Mouse (Mus musculus): ENCODE results near the gene Gstp2.

The Gstp2 gene

GRCm38 (mm10) chr19:4004331-4004730 lies 41.5 kb downstream of the Gstp2 start:
- peak; percentile 95 for DNase-seq

DNA sequence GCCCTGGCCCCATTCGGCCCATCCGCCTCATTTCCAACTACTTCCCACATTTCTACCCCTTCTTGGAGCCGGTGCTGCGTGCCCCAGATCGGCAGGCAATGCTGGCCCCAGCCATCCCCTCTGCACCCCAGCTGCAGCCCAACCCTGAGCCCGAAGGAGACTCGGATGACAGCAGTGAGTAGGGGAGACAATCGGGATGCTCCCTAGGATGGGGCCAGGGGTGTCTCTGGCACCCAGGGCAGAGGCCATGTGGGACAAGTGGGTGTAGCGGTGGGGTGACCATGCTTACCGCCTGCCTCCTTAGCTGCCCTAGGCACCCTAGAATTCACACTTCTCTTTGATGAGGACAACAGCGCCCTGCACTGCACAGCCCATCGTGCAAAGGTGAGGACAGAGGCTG lies 42.2 kb downstream of the Gstp2 start:
- DNase-seq = peak; percentile 91

- peak; percentile 97 for DNase-seq
These were observed 42.7 kb downstream of the Gstp2 start, which contains the start of gene Doc2g for GRCm38 (mm10) chr19:4003112-4003511. Gene Doc2g, plus strand, starts transcription at chr19:4003313.

- peak; percentile 93 for DNase-seq
These were observed 44.1 kb downstream of the Gstp2 start for GRCm38 (mm10) chr19:4001752-4002151.

DNA sequence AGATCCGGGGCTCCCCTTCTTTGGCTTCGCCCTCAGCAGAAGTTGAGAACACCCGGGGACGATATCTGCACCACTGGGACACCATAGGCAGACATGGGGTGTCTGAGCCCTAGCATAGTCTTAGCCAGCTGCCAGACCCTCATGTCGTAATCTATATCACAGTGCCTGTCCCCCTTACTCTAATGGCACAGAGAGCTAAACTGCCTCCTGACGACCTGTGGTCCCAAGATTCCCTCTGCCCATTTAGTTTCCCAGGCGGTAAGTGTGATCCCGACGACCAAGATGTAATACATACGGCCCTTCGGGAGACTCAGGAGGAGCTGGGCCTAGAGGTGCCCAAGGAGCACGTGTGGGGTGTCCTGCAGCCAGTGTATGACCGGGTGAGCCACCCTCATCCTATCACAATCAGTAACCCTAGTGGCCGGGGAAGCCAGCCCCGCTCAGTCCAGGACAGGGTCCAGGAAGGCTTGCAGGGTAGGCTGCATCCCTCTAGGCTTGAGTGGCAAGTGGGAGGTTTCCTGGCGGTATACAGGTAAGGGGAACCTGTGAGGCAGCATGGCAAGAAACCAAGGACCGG lies 44.8 kb downstream of the Gstp2 start:
- DNase-seq = peak; percentile 95

DNA sequence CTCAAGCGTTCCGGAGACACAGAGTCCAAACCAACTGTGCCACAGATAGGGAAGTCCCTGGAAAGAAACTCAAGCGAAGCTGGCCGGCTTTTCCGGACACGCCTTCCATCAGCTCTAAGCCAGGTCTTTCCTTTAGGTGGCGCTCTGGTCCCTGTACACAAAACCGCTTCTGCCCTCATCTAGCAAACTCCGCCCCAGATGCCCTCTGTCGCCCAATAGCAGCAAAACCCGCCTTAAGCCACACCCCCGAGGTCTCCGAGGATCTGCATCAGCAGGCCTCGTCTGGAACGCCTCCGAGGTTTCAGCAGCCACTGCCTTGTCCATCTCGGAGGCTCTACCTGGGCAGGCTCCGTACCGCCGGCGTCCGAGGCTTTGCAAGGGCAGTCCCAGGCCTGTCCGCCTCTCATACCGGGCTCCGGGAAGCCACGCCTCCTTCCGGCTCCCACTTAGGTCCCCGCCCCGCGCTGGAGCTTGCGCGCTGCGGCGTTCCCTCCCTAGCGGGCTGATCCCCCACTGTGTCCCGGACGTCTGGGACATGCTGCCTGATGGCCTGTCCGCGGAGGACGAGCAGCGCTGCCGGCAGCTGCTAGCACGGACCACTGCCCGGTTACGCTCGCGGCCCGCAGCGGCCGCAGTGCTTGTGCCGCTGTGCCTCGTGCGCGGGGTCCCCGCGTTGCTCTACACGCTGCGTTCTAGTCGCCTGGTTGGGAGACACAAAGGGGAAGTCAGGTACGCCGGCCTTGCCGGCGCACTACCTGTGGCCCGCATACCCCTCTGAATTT lies 45.5 kb downstream of the Gstp2 start, which contains the start of the genes Nudt8 and Gm49405:
TSS of gene Nudt8 (plus strand) at position 462 of the 782 bp plus-strand sequence.
TSS of gene Gm49405 (plus strand) at position 508 of the 782 bp plus-strand sequence.
- peak; percentile 100 for DNase-seq

DNA sequence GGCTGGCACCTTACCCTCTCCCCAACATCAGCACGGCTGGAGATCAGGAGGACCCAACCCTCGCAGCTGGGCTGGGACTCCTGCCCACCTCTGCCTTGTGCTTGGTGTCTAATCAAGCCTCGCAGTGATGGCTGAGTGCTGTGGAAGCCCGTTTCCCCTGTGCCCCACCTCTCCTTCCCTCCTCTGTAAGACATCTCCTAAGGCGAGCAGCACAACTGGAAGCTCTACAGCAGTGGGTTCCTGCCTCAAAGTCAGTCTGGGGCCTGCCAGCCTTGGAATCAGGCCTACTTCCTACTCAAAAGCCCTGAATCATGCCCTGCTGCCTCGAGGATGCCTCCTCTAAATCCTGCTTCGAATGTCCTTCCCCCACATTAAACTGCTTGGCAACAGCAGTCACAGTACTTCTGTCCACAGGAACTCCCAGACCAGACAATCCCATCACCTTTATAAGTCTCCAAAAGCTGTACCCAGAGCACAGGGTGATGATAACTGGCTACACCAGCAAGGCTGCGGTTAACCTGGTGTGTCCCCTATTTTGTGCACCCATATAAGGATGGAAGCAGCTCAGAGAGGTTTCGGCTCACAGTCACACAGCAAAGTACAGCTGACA lies 46.6 kb downstream of the Gstp2 start:
- peak; percentile 94 for DNase-seq

DNA sequence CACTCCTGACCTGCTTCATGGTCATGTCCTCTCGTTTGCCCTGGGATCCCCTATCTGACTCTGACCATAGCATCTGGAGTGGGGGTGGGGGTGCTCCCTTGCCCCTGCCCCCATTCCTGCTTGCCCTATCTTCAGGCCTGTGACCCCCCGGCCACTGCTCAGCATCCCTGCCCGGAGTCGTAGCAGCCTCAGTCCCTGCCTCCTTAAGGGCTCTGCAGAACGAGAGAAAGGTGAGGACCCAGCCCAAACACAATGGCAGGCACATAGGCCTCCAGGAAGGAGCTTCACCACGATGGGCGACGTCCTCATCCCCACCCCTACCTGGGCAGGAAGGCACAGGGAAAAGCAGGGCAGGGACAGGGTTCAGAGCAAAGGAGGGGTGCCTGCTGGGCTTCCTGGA lies 47.5 kb downstream of the Gstp2 start:
- peak; percentile 90 for DNase-seq

- peak; percentile 87 for DNase-seq
These were observed 48.6 kb downstream of the Gstp2 start for GRCm38 (mm10) chr19:3997231-3997630.

DNA sequence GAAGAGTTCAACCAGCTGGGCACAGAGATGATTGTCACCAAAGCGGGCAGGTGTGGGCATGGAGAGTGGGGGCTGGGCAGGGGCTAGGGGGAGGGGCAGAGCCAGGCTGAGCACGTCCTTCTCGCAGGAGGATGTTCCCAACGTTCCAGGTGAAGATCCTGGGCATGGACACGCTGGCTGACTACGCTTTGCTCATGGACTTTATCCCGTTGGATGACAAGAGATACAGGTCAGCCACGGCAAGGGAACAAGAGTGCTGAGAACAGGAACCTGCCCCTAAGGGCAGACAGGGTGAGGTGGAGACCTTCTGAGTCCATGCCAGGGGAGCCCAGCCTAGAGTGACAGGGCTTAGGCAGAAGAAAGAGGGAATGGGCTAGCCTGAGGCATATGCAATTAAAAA lies 49.1 kb downstream of the Gstp2 start:
- no peak for DNase-seq

- peak; percentile 85 for DNase-seq
These were observed 49.7 kb downstream of the Gstp2 start for GRCm38 (mm10) chr19:3996106-3996505.

GRCm38 (mm10) chr19:3995505-3995904 lies 50.3 kb downstream of the Gstp2 start:
- no peak for DNase-seq

DNA sequence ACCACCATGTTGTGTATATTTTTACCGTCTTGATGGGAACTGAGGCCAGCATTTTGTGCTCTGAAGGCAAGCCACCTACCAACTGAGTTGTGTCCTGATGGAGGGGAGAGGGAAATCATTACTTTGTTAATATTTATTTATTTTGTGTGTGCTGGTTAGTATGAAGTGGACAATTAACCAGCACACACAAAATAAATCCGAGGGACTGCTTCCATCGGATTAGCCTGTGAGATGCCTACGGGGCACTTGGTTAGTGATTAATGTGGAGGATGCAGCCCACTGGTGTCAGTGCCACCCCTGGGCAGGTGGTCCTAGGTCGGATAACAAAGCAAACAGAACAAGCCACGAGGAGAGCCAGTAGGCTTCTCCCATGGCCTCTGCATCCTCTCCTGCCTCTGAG lies 50.9 kb downstream of the Gstp2 start:
- no peak for DNase-seq

DNA sequence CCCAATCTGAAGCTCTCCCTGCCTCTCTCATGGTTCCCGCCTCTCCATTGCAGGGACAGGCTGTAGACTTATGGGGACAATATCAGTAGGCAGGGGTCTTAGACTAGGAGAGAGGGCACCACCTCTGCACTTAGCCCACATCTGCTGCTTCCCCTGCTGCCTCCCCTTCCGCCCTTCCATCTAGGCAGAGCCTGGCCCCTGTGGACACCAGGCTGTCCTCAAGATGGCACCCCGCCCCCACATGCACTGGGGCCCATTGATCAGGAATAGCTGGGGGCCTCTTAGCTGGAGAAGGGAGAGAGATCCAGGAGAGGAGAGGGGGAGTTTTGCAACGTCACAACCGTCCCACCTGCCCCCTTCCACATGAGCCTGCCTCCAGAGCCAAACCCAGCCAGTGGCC lies 53.4 kb downstream of the Gstp2 start, which contains the start of gene Tbx10:
TSS of gene Tbx10 (plus strand) at position 337 of the 400 bp plus-strand sequence.
- DNase-seq = peak; percentile 82

- DNase-seq = no peak
These were observed 53.9 kb downstream of the Gstp2 start for GRCm38 (mm10) chr19:3991966-3992365.

DNA sequence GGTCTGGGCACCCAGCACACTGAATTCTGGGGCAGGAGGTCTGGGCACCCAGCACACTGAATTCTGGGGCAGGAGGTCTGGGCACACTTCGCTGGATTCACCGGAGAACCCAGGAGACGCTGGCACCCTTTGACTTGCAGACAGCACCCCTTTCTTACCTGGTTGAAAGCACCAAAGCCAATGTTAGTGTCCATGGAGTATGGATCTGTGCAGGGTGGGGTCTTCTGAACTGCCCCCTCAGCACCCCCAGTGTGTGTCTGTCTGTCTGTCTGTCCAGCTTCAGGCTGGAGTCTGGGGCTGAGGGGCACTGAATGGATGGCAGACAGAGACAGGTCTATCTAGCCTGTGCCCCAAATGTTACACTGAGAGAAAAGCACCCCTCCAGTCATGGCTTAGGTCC lies 54.3 kb downstream of the Gstp2 start:
- DNase-seq = no peak

DNA sequence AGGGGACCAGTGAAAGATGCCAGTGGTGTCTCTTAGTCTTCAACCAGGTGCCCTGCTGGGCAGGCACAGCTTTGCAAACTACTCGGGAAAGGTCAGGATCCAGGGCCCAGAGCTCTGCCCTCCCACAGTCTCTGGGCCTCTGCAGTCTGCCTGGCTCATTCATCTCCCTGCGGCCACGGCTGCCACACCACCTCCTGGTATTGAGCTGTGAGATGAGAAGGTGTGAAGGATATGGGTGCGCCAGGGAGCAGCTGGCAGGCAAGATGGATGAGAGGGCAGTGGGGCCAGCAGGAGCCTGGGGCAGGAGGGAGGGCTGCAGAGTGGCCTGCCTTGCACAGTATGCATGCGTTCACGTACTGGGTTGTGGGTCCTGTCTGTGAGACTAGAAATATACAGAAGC lies 55.0 kb downstream of the Gstp2 start:
- DNase-seq = peak; percentile 90

Measured in heart, adult 11 months (tissue).